Mouse (Mus musculus): ENCODE results near the gene Inpp5f. TPM values are rescaled to one million over a fixed set of nuclear protein-coding genes. Genes with fewer than 3 reads are reported as not detected.
"Not testable (repeated sequence)": the region's sequence is repeated elsewhere in the genome, so short reads cannot be mapped to it uniquely, and the experiment has no call there.

Inpp5f gene
- polyA plus RNA-seq, 1 experiment from 2014 or later = 303 TPM

DNA sequence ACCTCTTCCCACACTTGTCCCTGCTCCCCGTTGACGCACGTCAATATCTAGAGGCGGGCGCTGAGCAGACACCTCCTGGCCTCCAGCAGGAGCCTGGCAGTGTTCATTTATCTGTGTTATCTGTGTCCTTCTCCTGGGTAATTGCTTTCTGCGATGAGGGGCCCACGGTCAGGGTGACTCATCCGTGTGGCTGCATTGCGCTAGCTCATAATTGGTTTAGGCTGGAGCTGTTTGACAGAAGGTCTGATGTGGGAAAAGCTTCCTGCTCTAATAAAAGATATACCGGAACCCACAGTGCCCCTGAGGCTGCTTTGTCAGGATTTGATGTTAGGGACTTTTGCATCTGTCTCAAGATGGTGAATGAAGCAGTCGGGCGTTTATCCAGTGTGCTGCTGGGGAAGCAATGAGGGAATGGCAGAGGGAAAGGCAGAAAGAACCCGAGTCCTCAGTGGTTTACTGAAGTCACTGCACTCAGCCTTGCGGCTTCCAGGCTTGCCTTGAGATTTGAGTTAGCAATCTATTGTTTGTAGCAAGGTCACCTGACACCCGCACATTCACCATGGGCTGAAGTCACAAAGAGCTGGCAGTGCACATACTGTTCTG is 61.4 kb downstream of the Inpp5f start:
- Histone ChIP-seq H3K27ac (replicated peaks) (peak overlapping the region; percentile 94), H3K4me2 (peak overlapping the region; percentile 51), H3K4me3 (0 out of 2 replicates have a peak overlapping the region, but pooled peaks have one; percentile 6), H3K4me1 (replicated peaks) (peaks cover 31% of the 10 kb centered on the region), H3K36me3 (peaks cover 8% of the 10 kb centered on the region; the same call in 1 of the 2 replicates), H3K9ac (peak overlapping the region; percentile 55), H3K27me3 (no peaks in the 10 kb centered on the region), H3K9me3 (0 out of 2 replicates have a peak, but pooled peaks cover 3% of the 10 kb centered on the region)
- peak; percentile 85 for ATAC-seq (ENCODE audit: low read depth)
- 5% methylated on average over 15 of the region's 15 CpGs for WGBS

DNA sequence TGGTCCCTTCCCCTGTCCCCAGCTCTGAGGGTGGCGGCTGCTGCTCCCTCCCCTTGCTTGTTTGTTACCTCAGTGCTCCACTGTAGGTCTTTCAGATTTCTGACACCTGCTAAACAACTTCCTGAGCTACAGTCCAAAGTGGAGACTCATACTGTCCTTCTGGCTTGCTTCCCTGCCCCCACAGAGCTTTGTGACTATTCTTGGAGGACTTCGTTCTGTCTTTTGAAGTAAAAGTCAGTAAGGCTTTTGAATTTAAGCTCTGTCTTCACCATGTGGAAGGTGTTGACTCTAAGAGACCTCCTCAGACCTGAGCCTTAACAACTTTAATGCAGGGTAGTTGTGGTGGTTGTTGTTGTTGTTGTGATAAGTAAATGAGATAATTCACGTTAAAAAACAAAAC is 67.4 kb downstream of the Inpp5f start:
- WGBS = 66% methylated on average over 3 of the region's 3 CpGs
- Histone ChIP-seq H3K9ac (no peak overlapping the region), H3K27ac (replicated peaks) (no peak overlapping the region), H3K36me3 (peaks cover 14% of the 10 kb centered on the region), H3K4me3 (no peak overlapping the region), H3K9me3 (no peaks in the 10 kb centered on the region), H3K4me1 (replicated peaks) (peaks cover 3% of the 10 kb centered on the region), H3K27me3 (no peaks in the 10 kb centered on the region), H3K4me2 (no peak overlapping the region)
- no peak for ATAC-seq (ENCODE audit: low read depth)

DNA sequence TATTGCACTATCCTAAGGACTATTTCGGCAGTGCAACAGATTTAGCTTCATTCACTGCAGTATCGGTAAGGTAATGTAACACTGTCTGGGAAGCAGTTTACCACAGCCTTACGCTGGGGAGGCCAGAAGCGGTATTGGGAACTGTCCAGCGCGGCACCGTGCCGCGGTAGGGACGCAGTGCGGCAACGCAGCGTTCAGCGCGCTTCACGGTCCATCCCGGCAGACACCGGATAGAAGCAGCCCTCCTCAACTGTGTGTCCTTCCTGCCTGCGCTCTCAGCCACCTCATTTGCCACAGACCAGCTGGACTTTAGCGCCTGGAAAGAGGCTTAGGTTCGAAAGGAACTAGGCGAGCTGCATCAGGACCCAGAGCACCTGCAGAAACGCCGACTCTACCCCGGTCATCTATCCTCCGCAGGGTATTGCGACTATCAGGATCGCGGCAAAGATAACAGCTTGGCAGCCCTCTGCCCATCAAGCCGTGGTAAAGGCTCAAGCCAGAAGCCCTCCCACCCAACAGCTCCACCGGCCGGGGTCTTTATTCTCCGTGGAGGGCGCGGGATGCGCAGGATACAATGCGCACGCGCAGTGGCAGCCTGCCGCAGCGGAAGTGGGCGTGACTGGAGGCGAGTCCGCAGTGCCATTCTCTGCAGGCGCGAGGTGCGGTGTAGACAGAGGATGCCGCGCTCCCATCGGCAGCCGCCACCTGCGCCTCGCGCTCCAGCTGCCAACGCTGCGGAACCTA is 76.9 kb downstream of the Inpp5f start:
- Histone ChIP-seq H3K36me3 (peaks cover 61% of the 10 kb centered on the region), H3K9me3 (peaks cover 27% of the 10 kb centered on the region), H3K4me3 (peak overlapping the region; percentile 50), H3K27ac (replicated peaks) (peak overlapping the region; percentile 96), H3K4me1 (replicated peaks) (peaks cover 24% of the 10 kb centered on the region), H3K27me3 (no peaks in the 10 kb centered on the region), H3K4me2 (peak overlapping the region; percentile 55), H3K9ac (peak overlapping the region; percentile 79)
- ATAC-seq (ENCODE audit: low read depth) = peak; percentile 82
- WGBS = 54% methylated on average over 56 of the region's 56 CpGs

DNA sequence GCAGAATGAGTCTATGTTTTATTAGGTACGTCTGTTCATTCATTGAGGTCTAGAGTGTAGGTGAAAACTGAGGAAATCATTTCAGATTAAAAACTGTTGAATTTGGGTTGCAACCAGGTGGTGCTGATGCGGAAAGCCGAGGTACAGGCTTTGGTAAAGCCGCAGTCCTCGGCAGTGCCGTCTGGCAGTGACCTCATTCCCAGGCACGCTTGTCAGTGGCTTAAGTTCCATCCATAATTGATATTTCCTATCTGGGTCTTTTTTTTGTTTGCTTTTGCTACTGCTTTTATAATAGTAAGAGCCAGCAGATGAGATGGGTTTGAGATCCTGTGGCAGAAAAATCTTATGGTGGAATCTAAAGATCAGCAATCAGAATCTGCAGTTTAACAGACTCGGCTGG is 78.2 kb downstream of the Inpp5f start:
- 54% methylated on average over 8 of the region's 8 CpGs for WGBS
- Histone ChIP-seq H3K4me1 (replicated peaks) (peaks cover 25% of the 10 kb centered on the region), H3K4me3 (peak overlapping the region; percentile 50), H3K27ac (replicated peaks) (peak overlapping the region; percentile 96), H3K9ac (peak overlapping the region; percentile 68), H3K4me2 (peak overlapping the region; percentile 55), H3K27me3 (no peaks in the 10 kb centered on the region), H3K9me3 (peaks cover 27% of the 10 kb centered on the region), H3K36me3 (peaks cover 61% of the 10 kb centered on the region)
- ATAC-seq (ENCODE audit: low read depth) = no peak

DNA sequence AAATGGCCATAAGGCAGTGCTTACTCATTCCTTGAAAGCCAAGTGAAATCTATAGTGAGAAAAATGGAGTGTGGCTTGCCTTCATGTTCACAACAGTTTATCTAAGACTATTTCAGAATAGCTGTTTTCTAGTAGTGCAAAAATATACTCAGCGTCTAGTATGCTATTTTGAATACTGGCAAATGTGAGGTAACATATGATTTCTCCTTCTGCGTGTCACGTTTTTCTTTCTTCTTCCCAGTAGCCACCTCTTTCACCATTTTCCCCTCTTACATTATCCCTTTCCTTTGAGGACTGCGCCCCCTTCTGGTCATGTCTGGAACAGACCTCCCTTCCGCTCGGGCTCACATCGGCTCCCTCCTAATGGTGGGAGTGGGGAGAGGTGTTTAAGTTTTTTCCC is 78.9 kb downstream of the Inpp5f start:
- peak; percentile 82 for ATAC-seq (ENCODE audit: low read depth)
- Histone ChIP-seq H3K27ac (replicated peaks) (peak overlapping the region; percentile 96), H3K9me3 (peaks cover 27% of the 10 kb centered on the region), H3K4me2 (peak overlapping the region; percentile 55), H3K27me3 (no peaks in the 10 kb centered on the region), H3K9ac (peak overlapping the region; percentile 68), H3K4me1 (replicated peaks) (peaks cover 25% of the 10 kb centered on the region), H3K4me3 (peak overlapping the region; percentile 50), H3K36me3 (peaks cover 61% of the 10 kb centered on the region)
- 14% methylated on average over 7 of the region's 7 CpGs for WGBS

DNA sequence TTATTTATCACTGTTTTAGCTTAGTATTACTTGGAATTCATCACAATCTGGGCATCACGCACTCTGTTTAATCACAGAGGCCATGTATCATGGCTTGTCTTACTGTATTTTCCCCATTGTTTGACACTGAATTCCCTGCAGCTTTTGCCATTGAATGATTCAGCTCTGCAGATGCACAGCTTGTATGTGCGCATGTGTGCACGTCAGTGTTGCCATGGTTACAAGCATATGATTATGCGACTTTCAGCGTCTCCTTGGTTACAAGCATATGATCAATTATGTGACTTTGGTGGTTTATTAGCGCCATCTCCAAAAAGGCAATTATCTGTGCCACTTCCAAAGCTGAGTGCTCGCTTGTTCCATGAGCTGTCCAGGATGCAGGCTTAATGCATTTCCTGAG is 79.7 kb downstream of the Inpp5f start:
- Histone ChIP-seq H3K9me3 (peaks cover 25% of the 10 kb centered on the region), H3K4me1 (replicated peaks) (peaks cover 25% of the 10 kb centered on the region), H3K27me3 (no peaks in the 10 kb centered on the region), H3K4me3 (peak overlapping the region; percentile 50), H3K4me2 (peak overlapping the region; percentile 55), H3K9ac (peak overlapping the region; percentile 68), H3K36me3 (peaks cover 61% of the 10 kb centered on the region), H3K27ac (replicated peaks) (peak overlapping the region; percentile 96)
- peak; percentile 75 for ATAC-seq (ENCODE audit: low read depth)
- WGBS = 25% methylated on average over 7 of the region's 7 CpGs

DNA sequence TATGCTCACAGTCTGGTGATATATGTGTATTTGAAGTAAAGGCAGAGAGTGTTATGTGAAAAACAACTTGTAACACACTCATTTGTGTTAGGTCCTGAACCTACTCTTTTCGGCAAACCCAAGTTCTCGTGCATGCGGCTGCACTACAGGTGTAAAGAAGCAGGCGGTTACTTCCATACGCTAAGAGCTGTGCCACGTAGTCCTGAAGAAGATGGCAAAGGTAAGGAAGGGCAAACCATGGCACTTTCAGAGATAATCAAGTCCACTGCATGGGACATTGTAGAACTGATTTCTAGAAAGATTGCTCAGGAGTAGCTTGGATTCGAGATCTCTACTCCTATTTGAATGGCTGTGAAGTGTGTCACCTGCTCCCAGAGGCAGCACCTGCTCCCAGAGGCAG is 81.0 kb downstream of the Inpp5f start:
- no peaks in the 10 kb centered on the region for H3K27me3 ChIP-seq
- H3K4me2 ChIP-seq = peak overlapping the region; percentile 55; the same call in 1 of the 2 replicates
- no peak overlapping the region for H3K9ac ChIP-seq
- WGBS = 91% methylated on average over 7 of the region's 7 CpGs
- no peak overlapping the region for H3K27ac ChIP-seq (replicated peaks)
- ATAC-seq (ENCODE audit: low read depth) = no peak
- H3K9me3 ChIP-seq = peaks cover 14% of the 10 kb centered on the region
- H3K36me3 ChIP-seq = peaks cover 56% of the 10 kb centered on the region
- peaks cover 25% of the 10 kb centered on the region for H3K4me1 ChIP-seq (replicated peaks)
- H3K4me3 ChIP-seq = no peak overlapping the region

DNA sequence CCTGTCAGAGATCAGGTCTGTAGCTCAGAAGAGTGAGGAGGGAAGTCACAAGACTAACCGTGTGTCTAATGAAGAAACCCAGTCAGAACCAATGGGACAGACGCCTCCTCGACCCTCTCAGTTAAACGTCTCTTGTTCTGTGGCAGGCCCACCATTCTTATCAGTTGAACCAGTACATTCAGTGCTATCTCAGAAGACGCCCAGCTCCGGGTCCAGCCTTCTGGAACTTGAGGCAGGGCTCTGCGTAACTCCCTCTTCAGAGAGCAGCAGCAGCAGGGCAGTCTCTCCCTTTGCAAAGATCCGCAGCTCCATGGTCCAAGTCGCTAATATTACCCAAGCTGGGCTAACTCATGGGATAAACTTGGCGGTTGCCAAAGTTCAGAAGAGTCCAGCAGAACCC is 83.7 kb downstream of the Inpp5f start:
- Histone ChIP-seq H3K9ac (no peak overlapping the region), H3K27ac (replicated peaks) (no peak overlapping the region), H3K4me3 (no peak overlapping the region), H3K4me2 (no peak overlapping the region), H3K9me3 (no peaks in the 10 kb centered on the region), H3K27me3 (no peaks in the 10 kb centered on the region), H3K4me1 (replicated peaks) (peaks cover 25% of the 10 kb centered on the region), H3K36me3 (peaks cover 70% of the 10 kb centered on the region)
- ATAC-seq (ENCODE audit: low read depth) = no peak
- 92% methylated on average over 10 of the region's 10 CpGs for WGBS

DNA sequence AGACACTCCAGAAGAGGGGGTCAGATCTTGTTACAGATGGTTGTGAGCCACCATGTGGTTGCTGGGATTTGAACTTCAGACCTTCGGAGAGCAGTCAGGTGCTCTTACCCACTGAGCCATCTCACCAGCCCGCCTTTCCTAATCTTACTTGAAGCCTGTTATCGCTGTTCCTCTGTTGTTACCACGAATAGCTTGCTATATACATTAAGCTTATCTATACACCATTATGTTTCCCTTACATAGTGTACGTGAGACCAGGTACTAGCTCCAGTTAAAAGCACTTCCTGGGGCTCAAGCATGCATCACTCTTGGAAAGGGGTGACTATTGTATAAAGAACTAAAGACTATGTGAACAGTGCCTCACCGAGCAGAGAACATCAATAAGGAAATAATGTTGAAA is 88.8 kb downstream of the Inpp5f start:
- H3K27me3 ChIP-seq; H3K9me3 ChIP-seq; H3K4me3 ChIP-seq; H3K4me1 ChIP-seq (replicated peaks); H3K4me2 ChIP-seq; ATAC-seq (ENCODE audit: low read depth); H3K9ac ChIP-seq; H3K27ac ChIP-seq (replicated peaks): not testable (repeated sequence)
- H3K36me3 ChIP-seq = peaks cover 89% of the 10 kb centered on the region
- 90% methylated on average over 6 of the region's 6 CpGs for WGBS

DNA sequence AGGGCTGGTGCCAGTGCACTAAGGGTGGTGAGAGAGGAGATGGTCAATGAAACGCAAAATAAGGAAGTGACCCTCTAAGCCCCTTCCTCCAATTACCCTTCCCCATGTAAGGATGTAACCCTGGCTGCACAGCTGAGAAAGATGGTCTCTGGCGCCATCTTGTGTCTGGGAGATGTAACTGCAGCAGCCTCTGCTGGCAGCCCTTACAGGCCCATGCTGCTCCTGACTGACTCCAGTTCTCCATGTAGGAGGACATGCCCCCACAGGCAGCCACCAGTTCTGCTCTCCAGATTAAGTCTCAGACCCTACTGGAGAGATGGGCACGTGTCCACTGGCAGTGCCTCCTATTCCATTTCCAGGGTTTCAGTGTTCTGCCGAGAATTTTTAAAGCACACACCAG is 94.6 kb downstream of the Inpp5f start:
- Histone ChIP-seq H3K4me3 (no peak overlapping the region), H3K27ac (replicated peaks) (no peak overlapping the region), H3K36me3 (peaks cover 94% of the 10 kb centered on the region), H3K4me2 (no peak overlapping the region), H3K9ac (no peak overlapping the region), H3K9me3 (no peaks in the 10 kb centered on the region), H3K27me3 (no peaks in the 10 kb centered on the region), H3K4me1 (replicated peaks) (no peaks in the 10 kb centered on the region)
- WGBS = 22% methylated on average over 4 of the region's 4 CpGs
- ATAC-seq (ENCODE audit: low read depth) = peak; percentile 50

DNA sequence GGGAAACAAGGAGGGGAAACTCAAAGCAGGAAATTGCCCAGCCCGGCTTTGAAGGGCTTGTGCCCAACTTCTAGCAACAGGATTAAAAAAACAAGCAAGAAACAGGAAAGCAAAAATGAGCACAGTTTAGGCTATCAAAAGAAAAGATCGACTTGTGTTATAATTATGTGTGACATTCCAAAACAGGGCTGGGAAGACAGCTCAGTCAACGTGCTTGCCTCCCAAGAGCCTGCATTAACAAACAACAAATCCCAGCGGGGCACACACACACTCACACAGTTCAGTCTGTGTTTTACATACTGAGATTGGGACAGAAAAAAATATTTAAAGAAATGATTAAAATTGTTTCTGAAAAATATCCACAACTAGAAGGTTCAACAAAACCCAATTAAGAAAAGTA is 106.9 kb downstream of the Inpp5f start:
- H3K27ac ChIP-seq (replicated peaks) = no peak overlapping the region
- no peaks in the 10 kb centered on the region for H3K9me3 ChIP-seq
- 82% methylated on average over 4 of the region's 4 CpGs for WGBS
- no peaks in the 10 kb centered on the region for H3K4me1 ChIP-seq (replicated peaks)
- H3K27me3 ChIP-seq = no peaks in the 10 kb centered on the region
- H3K36me3 ChIP-seq = peaks cover 87% of the 10 kb centered on the region
- ATAC-seq (ENCODE audit: low read depth) = no peak
- no peak overlapping the region for H3K9ac ChIP-seq
- H3K4me3 ChIP-seq = no peak overlapping the region
- no peak overlapping the region for H3K4me2 ChIP-seq

DNA sequence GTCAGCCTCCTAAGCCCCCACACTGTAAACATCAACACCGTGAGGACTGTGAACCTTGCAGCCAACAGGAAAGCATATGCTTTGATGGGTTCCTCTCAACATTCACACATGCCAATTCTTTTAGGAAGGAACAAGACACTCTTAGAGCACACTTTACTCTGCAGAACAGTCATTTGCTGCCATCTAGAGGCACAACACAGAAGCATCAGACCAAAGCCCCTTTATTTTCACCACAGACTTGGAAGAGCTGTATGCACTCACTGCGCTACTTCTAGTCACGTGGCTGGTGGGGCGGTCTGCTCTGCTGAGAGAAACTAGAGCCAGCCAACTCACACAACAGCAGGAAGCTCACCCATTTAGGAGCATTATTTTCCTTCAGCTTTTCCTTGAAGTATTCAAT is 113.6 kb downstream of the Inpp5f start:
- ATAC-seq (ENCODE audit: low read depth) = peak; percentile 83

More for the DNA sequence above, 113.6 kb downstream of the Inpp5f start:
- Histone ChIP-seq H3K4me3 (no peak overlapping the region), H3K4me1 (replicated peaks) (peaks cover 26% of the 10 kb centered on the region; the same call in 1 of the 2 replicates), H3K4me2 (no peak overlapping the region), H3K27ac (replicated peaks) (no peak overlapping the region), H3K9me3 (no peaks in the 10 kb centered on the region), H3K36me3 (peaks cover 33% of the 10 kb centered on the region), H3K27me3 (no peaks in the 10 kb centered on the region), H3K9ac (no peak overlapping the region)
- WGBS = 34% methylated on average over 4 of the region's 4 CpGs

Measured in neural tube, embryonic 13.5 days (tissue).